15 mouse cellular contexts compared by ENCODE assay signal in genomic region chr11:115508061-115508460, GRCm38 (mm10). TPM values are rescaled to one million over a fixed set of nuclear protein-coding genes. Genes with fewer than 3 reads are reported as not detected.
DNase-seq lines count a peak whose midpoint lies in the region; ATAC-seq lines count a peak whose summit lies in the region.
"Had no signal": no experiment of that assay in that cellular context is flagged by ENCODE, and none has a peak within 500 bp of the region (broad histone marks: within the 10 kb centered on the region; RNA-seq: fewer than 3 reads in every experiment).

No protein-coding gene starts in this region.

- H3K4me3 ChIP-seq in heart, embryonic 12.5 days = no peak overlapping the region
- no peak overlapping the region for H3K4me3 ChIP-seq in heart, embryonic 10.5 days
- H3K4me3 ChIP-seq in embryonic facial prominence, embryonic 10.5 days = no peak overlapping the region

- peaks cover 5% of the 10 kb centered on the region for H3K36me3 ChIP-seq in heart, embryonic 12.5 days
- peaks cover 30% of the 10 kb centered on the region for H3K36me3 ChIP-seq in heart, embryonic 10.5 days
- peaks cover 52% of the 10 kb centered on the region for H3K36me3 ChIP-seq in embryonic facial prominence, embryonic 10.5 days (replicated peaks)

- no peak for DNase-seq in heart, embryonic 10.5 days (ENCODE audit: low spot score)
- peak; percentile 66 for DNase-seq in A20 (ENCODE audit: low read depth, low spot score)
- DNase-seq in naive thymus-derived CD4-positive, alpha-beta T cell, adult 2 months (ENCODE audit: low read depth) = peak; percentile 69
- DNase-seq in retina, postnatal 1 day = no peak
- no peak for DNase-seq in embryonic facial prominence, embryonic 10.5 days (ENCODE audit: low spot score)
- no peak for DNase-seq in adrenal gland, postnatal 36 days
- DNase-seq: cerebellum, adult 9-10 months; kidney, postnatal 14 days; right cerebral cortex, postnatal 14 days had no signal

- H3K4me2 ChIP-seq in heart, embryonic 12.5 days = no peak overlapping the region

- no peak overlapping the region for H3K9ac ChIP-seq in heart, embryonic 12.5 days

- no peak for ATAC-seq in heart, embryonic 12.5 days (ENCODE audit: insufficient number of reproducible peaks, low FRiP score)
- ATAC-seq in common myeloid progenitor, adult 5-6 weeks (replicated peaks; ENCODE audit: low read depth, poor library complexity, severe bottlenecking) = 0 out of 2 replicates have a peak, but pooled peaks have one; percentile 6

- H3K27ac ChIP-seq in heart, embryonic 12.5 days (ENCODE audit: poor library complexity, severe bottlenecking) = 0 out of 2 replicates have a peak overlapping the region, but pooled peaks have one; percentile 53
- no peak overlapping the region for H3K27ac ChIP-seq in heart, embryonic 10.5 days
- no peak overlapping the region for H3K27ac ChIP-seq in embryonic facial prominence, embryonic 10.5 days (replicated peaks)
- H3K27ac ChIP-seq: forebrain, embryonic 10.5 days; stomach, postnatal 0 days had no signal

- 82% methylated on average over 2 of the region's 2 CpGs for WGBS in heart, embryonic 12.5 days
- 82% methylated on average over 2 of the region's 2 CpGs for WGBS in heart, embryonic 10.5 days
- WGBS in embryonic facial prominence, embryonic 10.5 days = 91% methylated on average over 2 of the region's 2 CpGs

- peaks cover 72% of the 10 kb centered on the region for H3K4me1 ChIP-seq in heart, embryonic 12.5 days (replicated peaks)
- peaks cover 70% of the 10 kb centered on the region for H3K4me1 ChIP-seq in heart, embryonic 10.5 days
- H3K4me1 ChIP-seq in embryonic facial prominence, embryonic 10.5 days = peaks cover 66% of the 10 kb centered on the region

- no peaks in the 10 kb centered on the region for H3K9me3 ChIP-seq in heart, embryonic 12.5 days (replicated peaks)
- H3K9me3 ChIP-seq in heart, embryonic 10.5 days = no peaks in the 10 kb centered on the region
- no peaks in the 10 kb centered on the region for H3K9me3 ChIP-seq in embryonic facial prominence, embryonic 10.5 days
- H3K9me3 ChIP-seq: forebrain, embryonic 10.5 days had no signal

- H3K27me3 ChIP-seq in heart, embryonic 12.5 days (replicated peaks) = no peaks in the 10 kb centered on the region
- H3K27me3 ChIP-seq in heart, embryonic 10.5 days (ENCODE audit: insufficient read depth, poor library complexity, severe bottlenecking) = no peaks in the 10 kb centered on the region
- no peaks in the 10 kb centered on the region for H3K27me3 ChIP-seq in embryonic facial prominence, embryonic 10.5 days (replicated peaks; ENCODE audit: low read depth, poor library complexity, severe bottlenecking)

RNA-seq across cellular contexts. Expression of gene Jpt1, which starts 6.1 kb away (rescaled TPM):
- 413 and 440 TPM in 2 replicates for polyA plus RNA-seq in heart, embryonic 12.5 days (2016; fragmentation: Nextera tagmentation; extraction: Ambion mirVana)
- polyA plus RNA-seq in heart, embryonic 10.5 days (2016; fragmentation: Nextera tagmentation; extraction: Ambion mirVana) = 451 and 471 TPM in 2 replicates
- total RNA-seq in common myeloid progenitor, adult 5-6 weeks (2017) = 152 and 171 TPM in 2 replicates
- 592 and 614 TPM in 2 replicates for polyA plus RNA-seq in embryonic facial prominence, embryonic 10.5 days (2016; fragmentation: Nextera tagmentation; extraction: Ambion mirVana)
- 100 to 1,000 TPM in 1 of 2 experiments, 10 to 100 TPM in 1; 80.5 to 106 TPM for total RNA-seq in adrenal gland, postnatal 36 days (2021)

RNA-seq across cellular contexts. Expression of gene Nt5c, which starts 16.4 kb away (rescaled TPM):
- polyA plus RNA-seq in heart, embryonic 12.5 days (2016; fragmentation: Nextera tagmentation; extraction: Ambion mirVana) = 56.2 and 58.2 TPM in 2 replicates
- polyA plus RNA-seq in heart, embryonic 10.5 days (2016; fragmentation: Nextera tagmentation; extraction: Ambion mirVana) = 79.3 and 95.0 TPM in 2 replicates
- total RNA-seq in common myeloid progenitor, adult 5-6 weeks (2017) = 92.2 and 98.6 TPM in 2 replicates
- 90.9 and 92.2 TPM in 2 replicates for polyA plus RNA-seq in embryonic facial prominence, embryonic 10.5 days (2016; fragmentation: Nextera tagmentation; extraction: Ambion mirVana)
- total RNA-seq in adrenal gland, postnatal 36 days (2021) = 100 to 1,000 TPM in 1 of 2 experiments, 10 to 100 TPM in 1; 98.5 to 161 TPM

RNA-seq across cellular contexts. Expression of gene Sumo2, which starts 28.0 kb away (rescaled TPM):
- 673 and 675 TPM in 2 replicates for polyA plus RNA-seq in heart, embryonic 12.5 days (2016; fragmentation: Nextera tagmentation; extraction: Ambion mirVana)
- 713 and 931 TPM in 2 replicates for polyA plus RNA-seq in heart, embryonic 10.5 days (2016; fragmentation: Nextera tagmentation; extraction: Ambion mirVana)
- 592 and 605 TPM in 2 replicates for total RNA-seq in common myeloid progenitor, adult 5-6 weeks (2017)
- 1,425 and 1,473 TPM in 2 replicates for polyA plus RNA-seq in embryonic facial prominence, embryonic 10.5 days (2016; fragmentation: Nextera tagmentation; extraction: Ambion mirVana)
- total RNA-seq in adrenal gland, postnatal 36 days (2021) = 100 to 1,000 TPM; 248 to 259 TPM

RNA-seq across cellular contexts. Expression of gene Armc7, which starts 32.6 kb away (rescaled TPM):
- 5.8 and 6.4 TPM in 2 replicates for polyA plus RNA-seq in heart, embryonic 12.5 days (2016; fragmentation: Nextera tagmentation; extraction: Ambion mirVana)
- polyA plus RNA-seq in heart, embryonic 10.5 days (2016; fragmentation: Nextera tagmentation; extraction: Ambion mirVana) = 5.4 and 7.6 TPM in 2 replicates
- 4.2 and 6.5 TPM in 2 replicates for total RNA-seq in common myeloid progenitor, adult 5-6 weeks (2017)
- 9.0 and 9.9 TPM in 2 replicates for polyA plus RNA-seq in embryonic facial prominence, embryonic 10.5 days (2016; fragmentation: Nextera tagmentation; extraction: Ambion mirVana)
- total RNA-seq in adrenal gland, postnatal 36 days (2021) = 1 to 10 TPM; 7.3 to 8.2 TPM

RNA-seq across cellular contexts. Expression of gene Slc16a5, which starts 45.8 kb away (rescaled TPM):
- polyA plus RNA-seq in heart, embryonic 12.5 days (2016; fragmentation: Nextera tagmentation; extraction: Ambion mirVana) = 0.17 TPM in 1 of 2 replicates, not detected in the other
- 0.33 and 0.36 TPM in 2 replicates for polyA plus RNA-seq in heart, embryonic 10.5 days (2016; fragmentation: Nextera tagmentation; extraction: Ambion mirVana)
- total RNA-seq in common myeloid progenitor, adult 5-6 weeks (2017) = not detected in 2 replicates
- polyA plus RNA-seq in embryonic facial prominence, embryonic 10.5 days (2016; fragmentation: Nextera tagmentation; extraction: Ambion mirVana) = 0.28 and 0.34 TPM in 2 replicates
- under 1 TPM in 1 of 2 experiments, not detected in 1; 0.53 TPM for total RNA-seq in adrenal gland, postnatal 36 days (2021)
- total RNA-seq: left cerebral cortex, adult 18-20 months had no signal
- polyA plus RNA-seq: embryonic facial prominence, embryonic 11.5 days had no signal

Comparison
In these comparisons a context has a peak if more than half of its experiments do, and no peak if none do; other contexts are left out.
1. DNase-seq: peak in A20 (single experiment) and naive thymus-derived CD4-positive, alpha-beta T cell, adult 2 months (single experiment); none in heart, embryonic 10.5 days (single experiment), retina, postnatal 1 day (single experiment), embryonic facial prominence, embryonic 10.5 days (single experiment) and adrenal gland, postnatal 36 days (0 of 2).